Mouse (Mus musculus): ENCODE data around the gene Gm6614.
A peak's percentile ranks its signal among the peaks of the same experiment; 100 is the strongest.
"Not testable (repeated sequence)": the region's sequence is repeated elsewhere in the genome, so short reads cannot be mapped to it uniquely, and the experiment has no call there.

Gene Gm6614

GRCm38 (mm10) chr6:142011364-142011955 is at the start of gene Gm6614:
Gm6614 (minus strand) TSS chr6:142011414.
- DNase-seq, result no peak

- DNase-seq, result not testable (repeated sequence)
These were observed 47.1 kb upstream of the Gm6614 start for GRCm38 (mm10) chr6:142058281-142058680.

GRCm38 (mm10) chr6:142047689-142048088 is 36.5 kb upstream of the Gm6614 start:
- DNase-seq, result no peak

GRCm38 (mm10) chr6:142045746-142046145 is 34.5 kb upstream of the Gm6614 start:
- no peak for DNase-seq

- DNase-seq, result no peak
These were observed 30.7 kb upstream of the Gm6614 start for GRCm38 (mm10) chr6:142041896-142042295.

GRCm38 (mm10) chr6:142040306-142041175 is 29.3 kb upstream of the Gm6614 start:
- DNase-seq, result peak; percentile 32 to 59

GRCm38 (mm10) chr6:142035771-142036170 is 24.6 kb upstream of the Gm6614 start:
- DNase-seq, result no peak

- DNase-seq, result no peak
These were observed 10.5 kb upstream of the Gm6614 start for GRCm38 (mm10) chr6:142021671-142022070.

- no peak for DNase-seq
These were observed 24.4 kb downstream of the Gm6614 start for GRCm38 (mm10) chr6:141986772-141987171.

GRCm38 (mm10) chr6:141984644-141985043 is 26.6 kb downstream of the Gm6614 start:
- DNase-seq, result no peak

GRCm38 (mm10) chr6:141962420-141962819 is 48.8 kb downstream of the Gm6614 start:
- DNase-seq, result no peak

GRCm38 (mm10) chr6:141961861-141962260 is 49.4 kb downstream of the Gm6614 start:
- DNase-seq, result no peak

GRCm38 (mm10) chr6:141960482-141960881 is 50.7 kb downstream of the Gm6614 start:
- no peak for DNase-seq

- no peak for DNase-seq
These were observed 64.4 kb downstream of the Gm6614 start, which contains the start of gene Slco1a1 for GRCm38 (mm10) chr6:141946862-141947261. Slco1a1 (minus strand) TSS chr6:141946962.

- no peak for DNase-seq
These were observed 70.8 kb downstream of the Gm6614 start for GRCm38 (mm10) chr6:141940451-141940850.
